Mouse (Mus musculus) spleen, adult 12 weeks (tissue): ENCODE data around the gene Far2.

Experiments used
- DNase-seq: peaks from one replicate; pipeline ENCODE4 v3.0.0; 2022; ENCODE audit warnings: low spot score

Gene Far2

DNA sequence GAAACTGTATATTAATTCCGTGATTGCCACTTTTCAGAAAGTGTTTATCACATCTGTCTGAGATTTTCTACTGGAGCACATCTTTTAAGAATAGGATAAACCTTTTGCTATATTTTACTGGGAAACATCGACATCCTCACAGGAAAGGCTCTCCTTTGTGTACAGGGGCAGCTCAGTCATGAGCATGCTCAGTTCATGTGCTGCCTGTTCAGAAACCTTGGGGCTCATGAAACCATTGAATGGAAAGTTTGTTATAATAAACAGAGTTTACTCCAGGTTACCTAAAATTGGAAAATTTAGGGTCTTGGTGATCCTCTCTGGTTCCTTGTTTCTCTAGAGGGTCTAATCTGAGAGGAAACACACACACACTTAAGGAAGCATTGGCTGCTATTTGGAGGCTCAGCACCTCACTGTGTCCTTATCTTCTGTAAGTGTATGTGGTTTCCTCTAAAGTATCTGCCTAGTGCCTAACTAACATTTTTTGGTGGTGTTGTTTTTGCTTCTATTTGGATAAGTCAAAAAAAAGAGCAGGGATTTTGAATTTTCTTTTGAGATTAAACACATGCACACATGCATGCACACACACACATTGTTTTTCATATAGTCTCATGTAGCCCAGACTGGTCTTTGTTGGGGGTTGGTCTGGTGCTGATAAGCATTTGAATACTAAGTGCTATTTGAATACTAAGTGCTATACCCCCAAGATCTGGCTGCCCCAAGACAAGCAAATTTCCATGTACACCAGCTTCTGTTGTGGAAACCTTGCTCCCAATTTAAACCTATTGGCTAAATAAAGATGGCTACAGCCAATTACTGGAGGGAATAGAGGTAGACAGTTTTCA is 171.4 kb downstream of the Far2 start:
- DNase-seq = no peak

DNA sequence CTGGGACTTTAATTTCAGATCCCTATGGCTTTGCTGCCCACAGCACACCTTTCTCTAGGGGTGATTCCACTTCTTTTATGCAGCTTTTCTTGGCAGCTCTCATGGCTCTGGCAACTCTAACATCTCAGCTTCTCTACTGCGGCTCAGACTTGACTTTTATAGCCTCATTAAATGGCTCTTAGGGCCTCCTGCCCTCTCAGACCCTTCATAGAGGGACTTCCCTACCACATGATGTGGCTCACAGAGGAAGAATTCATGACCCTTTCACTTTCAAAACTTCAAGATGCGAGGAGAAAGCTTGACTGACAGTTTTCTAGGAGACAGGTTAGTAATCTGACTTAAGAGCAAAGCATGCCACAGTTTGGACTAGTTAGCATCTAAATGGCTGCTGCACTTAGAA is 175.6 kb downstream of the Far2 start:
- DNase-seq = no peak

DNA sequence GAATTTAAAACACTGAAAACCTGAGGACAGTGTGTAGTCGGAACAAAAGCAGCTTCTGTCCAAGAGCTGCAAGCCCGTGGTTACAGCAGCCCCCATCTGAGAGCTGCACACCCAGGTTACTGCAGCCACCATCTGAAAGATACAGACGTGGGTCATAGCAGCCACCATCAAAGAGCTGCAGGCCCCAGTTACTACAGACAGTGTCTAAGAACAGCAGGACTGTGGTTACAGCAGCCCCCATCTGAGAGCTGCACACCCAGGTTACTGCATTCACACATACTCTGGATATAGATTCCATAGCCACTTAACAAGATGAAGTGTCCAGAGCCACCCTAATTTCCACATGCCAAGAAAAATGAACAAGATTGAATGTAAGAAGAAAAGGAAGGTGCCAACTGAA is 180.5 kb downstream of the Far2 start:
- DNase-seq = no peak
